Mouse (Mus musculus) hindbrain, embryonic 14.5 days (tissue): ENCODE results near the gene Ap5z1. TPM values are rescaled to one million over a fixed set of nuclear protein-coding genes. Genes with fewer than 3 reads are reported as not detected.
A peak's percentile ranks its signal among the peaks of the same experiment; 100 is the strongest.

Source experiments
- ATAC-seq: fragments of 200-750 bp; cut with Nextera tagmentation; 2 replicates; pipeline ENCODE4 v1.8.0; 2017; ENCODE audit warnings: moderate number of reproducible peaks, mild to moderate bottlenecking, moderate TSS enrichment, moderate library complexity; ENCODE audit not compliant: low FRiP score
- DNase-seq: peaks from one replicate; pipeline ENCODE4 v3.0.0-alpha.2; 2015; ENCODE audit warnings: low spot score
- H3K27ac ChIP-seq: fragments of 300-500 bp; sonication (generic); 2 replicates; pipeline ENCODE4 v1.5.1; 2014; ENCODE audit warnings: mild to moderate bottlenecking, moderate library complexity
- H3K27me3 ChIP-seq: fragments of 300-500 bp; sonication (generic); 2 replicates; pipeline ENCODE4 v1.6.1; 2014; ENCODE audit warnings: mild to moderate bottlenecking, low read length, mixed read lengths; ENCODE audit not compliant: control insufficient read depth, insufficient read depth
- H3K36me3 ChIP-seq: fragments of 300-500 bp; sonication (generic); replicated peaks from 2 replicates; pipeline ENCODE4 v1.6.1; 2014; ENCODE audit not compliant: control insufficient read depth, insufficient read depth
- H3K4me1 ChIP-seq: fragments of 300-500 bp; sonication (generic); replicated peaks from 2 replicates; pipeline ENCODE4 v1.6.1; 2014; ENCODE audit warnings: antibody characterized with exemption, low read length, mixed read lengths; ENCODE audit not compliant: control insufficient read depth, insufficient read depth
- H3K4me2 ChIP-seq: fragments of 300-500 bp; sonication (generic); replicated peaks from 2 replicates; pipeline ENCODE4 v1.6.1; 2014; ENCODE audit warnings: mild to moderate bottlenecking, moderate library complexity
- H3K4me3 ChIP-seq: fragments of 300-500 bp; sonication (generic); replicated peaks from 2 replicates; pipeline ENCODE4 v1.5.1; 2014; ENCODE audit warnings: mild to moderate bottlenecking, low read length
- H3K9ac ChIP-seq: fragments of 300-500 bp; sonication (generic); 2 replicates; pipeline ENCODE4 v1.6.1; 2014
- H3K9me3 ChIP-seq: fragments of 300-500 bp; sonication (generic); 2 replicates; pipeline ENCODE4 v1.6.1; 2016; ENCODE audit warnings: low read length; ENCODE audit not compliant: control insufficient read depth
- WGBS: fragments of 180-500 bp; shearing (Covaris S2); extraction: QIAGEN DNeasy Blood & Tissue Kit; methylation state at CpG from one replicate; pipeline ENCODE4 v1.1.7; 2014; 5-methylcytosine and 5-hydroxymethylcytosine counted together
- polyA plus RNA-seq: library from polyadenylated mRNA; unstranded; fragments of >200 nt; fragmentation: Nextera tagmentation; extraction: Ambion mirVana; gene quantifications from 2 replicates; pipeline ENCODE4 v1.2.1, GENCODE M21; 2014

Ap5z1 gene
- polyA plus RNA-seq, 1 experiment from 2014 or later: 12.9 TPM

GRCm38 (mm10) chr5:142444791-142445531, 18.8 kb upstream of the Ap5z1 start:
- Histone ChIP-seq H3K27me3 (no peaks in the 10 kb centered on the region), H3K36me3 (peaks cover 3% of the 10 kb centered on the region), H3K27ac (peak overlapping the region; percentile 17; the same call in 1 of the 2 replicates), H3K4me2 (no peak overlapping the region), H3K9me3 (no peaks in the 10 kb centered on the region), H3K9ac (0 out of 2 replicates have a peak overlapping the region, but pooled peaks have one; percentile 47), H3K4me3 (no peak overlapping the region), H3K4me1 (peaks cover 28% of the 10 kb centered on the region)
- WGBS: 64% methylated on average over 11 of the region's 11 CpGs
- DNase-seq: no peak
- ATAC-seq: no peak

GRCm38 (mm10) chr5:142445709-142446108, 18.0 kb upstream of the Ap5z1 start:
- no peaks in the 10 kb centered on the region for H3K27me3 ChIP-seq
- peaks cover 10% of the 10 kb centered on the region for H3K36me3 ChIP-seq
- 0 out of 2 replicates have a peak overlapping the region, but pooled peaks have one; percentile 17 for H3K27ac ChIP-seq
- H3K4me3 ChIP-seq: no peak overlapping the region
- peaks cover 22% of the 10 kb centered on the region; the same call in 1 of the 2 replicates for H3K4me1 ChIP-seq
- H3K9me3 ChIP-seq: no peaks in the 10 kb centered on the region
- ATAC-seq: no peak
- 41% methylated on average over 8 of the region's 8 CpGs for WGBS
- no peak for DNase-seq
- no peak overlapping the region for H3K4me2 ChIP-seq
- peak overlapping the region; percentile 47; the same call in 1 of the 2 replicates for H3K9ac ChIP-seq

DNA sequence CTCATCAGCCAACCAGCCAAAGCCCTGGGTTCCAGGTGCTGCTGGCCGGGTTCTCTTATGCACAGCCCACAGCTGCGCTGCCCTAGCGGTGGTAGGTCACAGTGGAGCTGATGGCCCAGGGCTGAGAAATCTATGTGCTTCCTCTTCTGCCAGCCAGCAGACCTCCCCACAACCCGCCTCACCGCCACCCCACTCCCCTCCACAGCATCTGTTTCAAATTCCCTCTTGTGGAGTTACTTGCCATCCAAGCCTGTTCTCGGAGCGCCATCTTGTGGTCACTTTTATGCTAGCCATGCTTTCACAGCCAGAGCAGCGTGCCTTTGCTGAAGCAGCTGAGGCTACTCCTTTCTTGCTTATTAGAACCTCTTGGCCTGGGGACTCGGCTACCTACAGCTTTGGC, 15.7 kb upstream of the Ap5z1 start:
- Histone ChIP-seq H3K9me3 (no peaks in the 10 kb centered on the region), H3K4me2 (no peak overlapping the region), H3K4me1 (peaks cover 11% of the 10 kb centered on the region; the same call in 1 of the 2 replicates), H3K36me3 (peaks cover 25% of the 10 kb centered on the region), H3K27ac (no peak overlapping the region), H3K27me3 (no peaks in the 10 kb centered on the region), H3K4me3 (no peak overlapping the region), H3K9ac (no peak overlapping the region; the same call in 1 of the 2 replicates)
- peak; percentile 98 for DNase-seq
- 9% methylated on average over 9 of the region's 9 CpGs for WGBS
- ATAC-seq: peak; percentile 78

GRCm38 (mm10) chr5:142448623-142449022, 15.1 kb upstream of the Ap5z1 start:
- no peak for ATAC-seq
- no peak for DNase-seq
- H3K27me3 ChIP-seq: no peaks in the 10 kb centered on the region
- WGBS: 62% methylated on average over 12 of the region's 12 CpGs
- H3K4me3 ChIP-seq: no peak overlapping the region
- H3K27ac ChIP-seq: no peak overlapping the region
- H3K4me1 ChIP-seq: peaks cover 11% of the 10 kb centered on the region; the same call in 1 of the 2 replicates
- H3K9ac ChIP-seq: no peak overlapping the region; the same call in 1 of the 2 replicates
- no peaks in the 10 kb centered on the region for H3K9me3 ChIP-seq
- peaks cover 30% of the 10 kb centered on the region for H3K36me3 ChIP-seq
- H3K4me2 ChIP-seq: no peak overlapping the region

DNA sequence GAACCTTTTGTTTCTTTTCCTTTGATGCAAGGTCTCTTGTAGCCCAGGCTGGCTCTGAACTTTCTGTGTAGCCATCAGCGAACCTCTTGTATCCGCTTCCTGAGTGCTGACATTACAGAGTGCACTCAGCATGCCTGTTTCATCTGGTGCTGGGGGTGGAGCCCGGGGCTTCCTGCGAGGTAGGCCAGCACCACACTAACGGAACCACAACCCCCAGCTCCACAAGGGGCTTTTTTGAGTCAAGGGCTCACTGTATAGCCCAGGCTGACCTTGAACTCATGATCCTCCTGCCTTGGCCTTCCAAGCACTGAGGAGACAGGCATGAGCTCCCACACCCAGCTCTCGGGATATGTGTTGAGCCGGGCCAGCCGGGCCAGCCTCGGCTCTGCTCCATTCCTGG, 12.9 kb upstream of the Ap5z1 start:
- H3K9me3 ChIP-seq: no peaks in the 10 kb centered on the region
- H3K4me2 ChIP-seq: no peak overlapping the region
- H3K27ac ChIP-seq: no peak overlapping the region
- no peak overlapping the region for H3K9ac ChIP-seq
- no peaks in the 10 kb centered on the region for H3K27me3 ChIP-seq
- ATAC-seq: no peak
- peaks cover 50% of the 10 kb centered on the region for H3K36me3 ChIP-seq
- H3K4me3 ChIP-seq: no peak overlapping the region
- DNase-seq: no peak
- peaks cover 6% of the 10 kb centered on the region; the same call in 1 of the 2 replicates for H3K4me1 ChIP-seq
- WGBS: 83% methylated on average over 9 of the region's 9 CpGs

- Histone ChIP-seq H3K4me2 (no peak overlapping the region), H3K9ac (no peak overlapping the region), H3K36me3 (peaks cover 59% of the 10 kb centered on the region), H3K27ac (no peak overlapping the region), H3K4me1 (peaks cover 4% of the 10 kb centered on the region; the same call in 1 of the 2 replicates), H3K4me3 (no peak overlapping the region), H3K27me3 (no peaks in the 10 kb centered on the region), H3K9me3 (no peaks in the 10 kb centered on the region)
- no peak for DNase-seq
- no peak for ATAC-seq
- WGBS: 38% methylated on average over 1 of the region's 1 CpGs
Observed at GRCm38 (mm10) chr5:142451759-142452158, 12.0 kb upstream of the Ap5z1 start.

DNA sequence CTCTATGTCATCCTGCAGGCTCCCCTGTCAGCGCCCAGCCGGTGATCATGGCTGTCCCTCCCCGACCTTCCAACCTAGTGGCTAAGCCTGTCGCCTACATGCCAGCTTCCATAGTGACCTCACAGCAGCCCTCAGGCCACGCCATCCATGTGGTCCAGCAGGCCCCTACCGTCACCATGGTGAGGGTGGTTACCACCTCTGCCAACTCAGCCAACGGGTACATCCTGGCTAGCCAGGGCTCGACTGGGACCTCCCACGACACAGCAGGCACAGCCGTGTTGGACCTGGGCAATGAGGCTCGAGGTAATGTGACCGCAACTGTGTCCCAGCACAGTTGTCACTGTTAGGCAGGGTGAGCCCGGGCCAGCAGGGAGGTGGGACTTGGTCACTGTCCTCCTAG, 10.0 kb upstream of the Ap5z1 start:
- DNase-seq: no peak
- no peak for ATAC-seq
- H3K9ac ChIP-seq: no peak overlapping the region
- H3K4me3 ChIP-seq: no peak overlapping the region
- no peak overlapping the region for H3K4me2 ChIP-seq
- no peaks in the 10 kb centered on the region for H3K4me1 ChIP-seq
- no peak overlapping the region for H3K27ac ChIP-seq
- 94% methylated on average over 13 of the region's 13 CpGs for WGBS
- no peaks in the 10 kb centered on the region for H3K27me3 ChIP-seq
- H3K9me3 ChIP-seq: no peaks in the 10 kb centered on the region
- peaks cover 76% of the 10 kb centered on the region for H3K36me3 ChIP-seq

DNA sequence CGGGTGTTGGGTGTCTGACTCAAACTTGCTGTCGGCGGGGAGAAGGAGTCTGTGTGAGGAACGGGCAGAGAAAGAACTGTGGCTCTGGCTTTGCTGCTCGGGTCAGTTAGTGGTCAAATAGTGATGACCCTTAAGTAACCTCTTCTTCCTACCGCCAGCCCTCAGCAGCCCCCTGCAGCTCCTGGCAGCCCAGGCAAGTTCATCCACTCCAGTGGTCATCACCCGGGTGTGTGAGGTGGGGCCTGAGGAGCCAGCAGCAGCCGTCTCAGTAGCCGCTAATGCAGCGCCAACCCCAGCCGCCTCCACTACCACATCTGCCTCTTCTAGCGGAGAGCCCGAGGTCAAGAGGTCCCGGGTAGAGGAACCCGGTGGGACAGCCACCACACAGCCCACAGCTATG, 7.4 kb upstream of the Ap5z1 start:
- ATAC-seq: no peak
- peaks cover 82% of the 10 kb centered on the region for H3K36me3 ChIP-seq

DNA sequence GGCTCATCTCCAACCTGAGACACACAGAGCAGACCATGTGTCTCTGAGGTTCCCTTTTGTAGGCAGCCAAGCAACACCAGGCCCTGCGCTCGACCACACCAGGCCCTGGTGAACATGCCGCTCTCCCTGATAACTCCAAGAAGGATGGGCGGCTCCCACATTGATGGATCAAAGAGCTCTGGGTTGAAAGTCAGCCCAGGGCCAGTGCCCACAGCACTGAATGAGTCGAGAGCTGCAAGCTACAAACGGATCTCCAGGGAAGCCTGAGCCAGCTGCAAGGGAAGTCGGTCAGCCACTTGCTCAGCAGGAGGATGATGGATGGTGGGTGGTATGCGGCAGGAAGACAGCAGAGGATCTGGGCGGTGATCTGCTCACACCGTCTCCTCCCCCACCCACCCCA, 6.4 kb upstream of the Ap5z1 start:
- peaks cover 77% of the 10 kb centered on the region for H3K36me3 ChIP-seq
- no peak overlapping the region for H3K27ac ChIP-seq
- ATAC-seq (no peak), DNase-seq (no peak)
- no peaks in the 10 kb centered on the region for H3K4me1 ChIP-seq
- no peak overlapping the region for H3K4me3 ChIP-seq
- H3K27me3 ChIP-seq: no peaks in the 10 kb centered on the region
- no peaks in the 10 kb centered on the region for H3K9me3 ChIP-seq
- no peak overlapping the region for H3K4me2 ChIP-seq
- no peak overlapping the region for H3K9ac ChIP-seq
- 59% methylated on average over 10 of the region's 10 CpGs for WGBS

More for the DNA sequence above, 7.4 kb upstream of the Ap5z1 start:
- Histone ChIP-seq H3K9me3 (no peaks in the 10 kb centered on the region), H3K27ac (no peak overlapping the region), H3K9ac (no peak overlapping the region), H3K4me3 (no peak overlapping the region), H3K27me3 (no peaks in the 10 kb centered on the region), H3K4me1 (no peaks in the 10 kb centered on the region), H3K4me2 (no peak overlapping the region)
- 64% methylated on average over 15 of the region's 15 CpGs for WGBS
- DNase-seq: no peak
